Mouse (Mus musculus): Measurements from ENCODE around the gene 1700007K13Rik. TPM values are rescaled to one million over a fixed set of nuclear protein-coding genes. Genes with fewer than 3 reads are reported as not detected.

1700007K13Rik gene
- polyA plus RNA-seq, 1 experiment = 0.43 TPM

GRCm38 (mm10) chr2:28463919-28464318, 2.2 kb downstream of the 1700007K13Rik start:
- peaks cover 30% of the 10 kb centered on the region for H3K27me3 ChIP-seq (ENCODE audit: control insufficient read depth, insufficient read depth, insufficient read length)
- H3K36me3 ChIP-seq (ENCODE audit: control insufficient read depth, insufficient read depth) = no peaks in the 10 kb centered on the region
- TF ChIP-seq MYOG (IDR thresholded peaks at IDR 0.05; ENCODE audit: control insufficient read depth in 1 of 3, insufficient read depth in 1 of 3, insufficient read length in 2 of 3, low read depth in 2 of 3) (no peak), SRF (IDR thresholded peaks at IDR 0.05; ENCODE audit: control insufficient read depth, insufficient read length, low read depth) (no peak), E2F4 (IDR thresholded peaks at IDR 0.05; ENCODE audit: insufficient read depth) (no peak), CEBPB (IDR thresholded peaks at IDR 0.05; ENCODE audit: insufficient read depth, poor library complexity, severe bottlenecking) (no peak), MAX (IDR thresholded peaks at IDR 0.05; ENCODE audit: low read depth) (no peak), POLR2A (IDR thresholded peaks at IDR 0.05; ENCODE audit: insufficient read length, low read depth) (no peak)

GRCm38 (mm10) chr2:28456616-28457015, 9.5 kb downstream of the 1700007K13Rik start:
- Histone ChIP-seq H3K27me3 (ENCODE audit: control insufficient read depth, insufficient read depth, insufficient read length) (peaks cover 39% of the 10 kb centered on the region), H3K4me3 (no peak overlapping the region), H3K4me2 (ENCODE audit: low read depth) (no peak overlapping the region), H3ac (ENCODE audit: control insufficient read depth, insufficient read length) (no peak overlapping the region), H3K79me2 (ENCODE audit: control insufficient read depth, insufficient read depth) (no peaks in the 10 kb centered on the region), H3K36me3 (ENCODE audit: control insufficient read depth, insufficient read depth) (no peaks in the 10 kb centered on the region)
- TF ChIP-seq MAX (IDR thresholded peaks at IDR 0.05; ENCODE audit: low read depth) (no peak), POLR2A (IDR thresholded peaks at IDR 0.05; ENCODE audit: insufficient read length, low read depth) (no peak), USF1 (IDR thresholded peaks at IDR 0.05; ENCODE audit: low read depth) (no peak), E2F4 (IDR thresholded peaks at IDR 0.05; ENCODE audit: insufficient read depth) (no peak), SRF (IDR thresholded peaks at IDR 0.05; ENCODE audit: control insufficient read depth, insufficient read length, low read depth) (no peak), REST (IDR thresholded peaks at IDR 0.05; ENCODE audit: insufficient read depth, insufficient read length) (no peak), TCF3 (IDR thresholded peaks at IDR 0.05; ENCODE audit: insufficient read length, low read depth) (no peak), CEBPB (IDR thresholded peaks at IDR 0.05; ENCODE audit: insufficient read depth, poor library complexity, severe bottlenecking) (no peak), TCF12 (IDR thresholded peaks at IDR 0.05; ENCODE audit: insufficient read depth, poor library complexity, severe bottlenecking) (no peak), MYOG (IDR thresholded peaks at IDR 0.05; ENCODE audit: control insufficient read depth in 1 of 3, insufficient read depth in 1 of 3, insufficient read length in 2 of 3, low read depth in 2 of 3) (no peak), POLR2AphosphoS2 (IDR thresholded peaks at IDR 0.05; ENCODE audit: insufficient read length, low read depth) (no peak), MYOD1 (IDR thresholded peaks at IDR 0.05; ENCODE audit: control insufficient read depth in 1 of 3, insufficient read length in 2 of 3, low read depth in 2 of 3) (no peak)

More at GRCm38 (mm10) chr2:28463919-28464318, 2.2 kb downstream of the 1700007K13Rik start:
- no peak overlapping the region for H3ac ChIP-seq (ENCODE audit: control insufficient read depth, insufficient read length)
- H3K4me2 ChIP-seq (ENCODE audit: low read depth) = no peak overlapping the region
- peaks cover 10% of the 10 kb centered on the region for H3K79me2 ChIP-seq (ENCODE audit: control insufficient read depth, insufficient read depth)
- H3K4me3 ChIP-seq = no peak overlapping the region

GRCm38 (mm10) chr2:28453539-28453938, 12.6 kb downstream of the 1700007K13Rik start:
- TF ChIP-seq POLR2A (IDR thresholded peaks at IDR 0.05; ENCODE audit: insufficient read length, low read depth) = no peak
- TF ChIP-seq TCF3 (IDR thresholded peaks at IDR 0.05; ENCODE audit: insufficient read length, low read depth) = no peak
- no peak for TF ChIP-seq REST (IDR thresholded peaks at IDR 0.05; ENCODE audit: insufficient read depth, insufficient read length)
- no peak for TF ChIP-seq MAX (IDR thresholded peaks at IDR 0.05; ENCODE audit: low read depth)
- no peak for TF ChIP-seq POLR2AphosphoS2 (IDR thresholded peaks at IDR 0.05; ENCODE audit: insufficient read length, low read depth)
- no peak for TF ChIP-seq CEBPB (IDR thresholded peaks at IDR 0.05; ENCODE audit: insufficient read depth, poor library complexity, severe bottlenecking)
- H3K79me2 ChIP-seq (ENCODE audit: control insufficient read depth, insufficient read depth) = no peaks in the 10 kb centered on the region
- no peak overlapping the region for H3ac ChIP-seq (ENCODE audit: control insufficient read depth, insufficient read length)
- H3K36me3 ChIP-seq (ENCODE audit: control insufficient read depth, insufficient read depth) = no peaks in the 10 kb centered on the region
- no peak overlapping the region for H3K4me3 ChIP-seq
- peaks cover 52% of the 10 kb centered on the region for H3K27me3 ChIP-seq (ENCODE audit: control insufficient read depth, insufficient read depth, insufficient read length)
- no peak overlapping the region for H3K4me2 ChIP-seq (ENCODE audit: low read depth)

- Histone ChIP-seq H3K4me3 (no peak overlapping the region), H3K79me2 (ENCODE audit: control insufficient read depth, insufficient read depth) (no peaks in the 10 kb centered on the region), H3ac (ENCODE audit: control insufficient read depth, insufficient read length) (no peak overlapping the region), H3K36me3 (ENCODE audit: control insufficient read depth, insufficient read depth) (no peaks in the 10 kb centered on the region), H3K4me2 (ENCODE audit: low read depth) (no peak overlapping the region), H3K27me3 (ENCODE audit: control insufficient read depth, insufficient read depth, insufficient read length) (peaks cover 70% of the 10 kb centered on the region)
- TF ChIP-seq MYOG (IDR thresholded peaks at IDR 0.05; ENCODE audit: control insufficient read depth in 1 of 3, insufficient read depth in 1 of 3, insufficient read length in 2 of 3, low read depth in 2 of 3) (no peak), REST (IDR thresholded peaks at IDR 0.05; ENCODE audit: insufficient read depth, insufficient read length) (no peak), E2F4 (IDR thresholded peaks at IDR 0.05; ENCODE audit: insufficient read depth) (no peak), USF1 (IDR thresholded peaks at IDR 0.05; ENCODE audit: low read depth) (no peak), TCF3 (IDR thresholded peaks at IDR 0.05; ENCODE audit: insufficient read length, low read depth) (no peak), CEBPB (IDR thresholded peaks at IDR 0.05; ENCODE audit: insufficient read depth, poor library complexity, severe bottlenecking) (no peak), MYOD1 (IDR thresholded peaks at IDR 0.05; ENCODE audit: control insufficient read depth in 1 of 3, insufficient read length in 2 of 3, low read depth in 2 of 3) (no peak), POLR2A (IDR thresholded peaks at IDR 0.05; ENCODE audit: insufficient read length, low read depth) (no peak), SRF (IDR thresholded peaks at IDR 0.05; ENCODE audit: control insufficient read depth, insufficient read length, low read depth) (no peak), POLR2AphosphoS2 (IDR thresholded peaks at IDR 0.05; ENCODE audit: insufficient read length, low read depth) (no peak), MAX (IDR thresholded peaks at IDR 0.05; ENCODE audit: low read depth) (no peak), TCF12 (IDR thresholded peaks at IDR 0.05; ENCODE audit: insufficient read depth, poor library complexity, severe bottlenecking) (no peak)
Observed at GRCm38 (mm10) chr2:28451663-28452062, 14.5 kb downstream of the 1700007K13Rik start.

- Histone ChIP-seq H3K4me2 (ENCODE audit: low read depth) (no peak overlapping the region), H3K27me3 (ENCODE audit: control insufficient read depth, insufficient read depth, insufficient read length) (peaks cover 58% of the 10 kb centered on the region), H3ac (ENCODE audit: control insufficient read depth, insufficient read length) (no peak overlapping the region), H3K36me3 (ENCODE audit: control insufficient read depth, insufficient read depth) (no peaks in the 10 kb centered on the region), H3K4me3 (no peak overlapping the region), H3K79me2 (ENCODE audit: control insufficient read depth, insufficient read depth) (no peaks in the 10 kb centered on the region)
- TF ChIP-seq MAX (IDR thresholded peaks at IDR 0.05; ENCODE audit: low read depth) (no peak), USF1 (IDR thresholded peaks at IDR 0.05; ENCODE audit: low read depth) (no peak), MYOG (IDR thresholded peaks at IDR 0.05; ENCODE audit: control insufficient read depth in 1 of 3, insufficient read depth in 1 of 3, insufficient read length in 2 of 3, low read depth in 2 of 3) (no peak), POLR2AphosphoS2 (IDR thresholded peaks at IDR 0.05; ENCODE audit: insufficient read length, low read depth) (no peak), SRF (IDR thresholded peaks at IDR 0.05; ENCODE audit: control insufficient read depth, insufficient read length, low read depth) (no peak), TCF12 (IDR thresholded peaks at IDR 0.05; ENCODE audit: insufficient read depth, poor library complexity, severe bottlenecking) (no peak), MYOD1 (IDR thresholded peaks at IDR 0.05; ENCODE audit: control insufficient read depth in 1 of 3, insufficient read length in 2 of 3, low read depth in 2 of 3) (no peak), REST (IDR thresholded peaks at IDR 0.05; ENCODE audit: insufficient read depth, insufficient read length) (no peak), CEBPB (IDR thresholded peaks at IDR 0.05; ENCODE audit: insufficient read depth, poor library complexity, severe bottlenecking) (no peak), TCF3 (IDR thresholded peaks at IDR 0.05; ENCODE audit: insufficient read length, low read depth) (no peak), POLR2A (IDR thresholded peaks at IDR 0.05; ENCODE audit: insufficient read length, low read depth) (no peak), E2F4 (IDR thresholded peaks at IDR 0.05; ENCODE audit: insufficient read depth) (no peak)
Observed at GRCm38 (mm10) chr2:28447315-28447670, 18.8 kb downstream of the 1700007K13Rik start.
